Mouse (Mus musculus) spleen, adult 2 months (tissue): ENCODE results near the gene Ccdc149. TPM values are rescaled to one million over a fixed set of nuclear protein-coding genes. Genes with fewer than 3 reads are reported as not detected.

ENCODE experiments used
- DNase-seq, 2 experiments: peaks; one replicate each; pipeline versions ENCODE4 v3.0.0 to v3.0.0-alpha.2; 2012 to 2021; ENCODE audit warnings: low spot score in 2 of 2, low read depth in 1 of 2
- H3K27ac ChIP-seq: fragments of 200-500 bp; 2 replicates; pipeline ENCODE4 v1.5.1; 2012; ENCODE audit warnings: low read length, inconsistent platforms; ENCODE audit not compliant: insufficient read depth
- H3K27me3 ChIP-seq: fragments of 200-500 bp; 2 replicates; pipeline ENCODE4 v1.6.1; 2012; ENCODE audit warnings: mild to moderate bottlenecking, moderate library complexity, low read length, inconsistent platforms; ENCODE audit not compliant: control insufficient read depth, insufficient read depth
- H3K36me3 ChIP-seq: fragments of 200-500 bp; 2 replicates; pipeline ENCODE4 v1.6.1; 2012; ENCODE audit warnings: mild to moderate bottlenecking, low read length, inconsistent platforms; ENCODE audit not compliant: control insufficient read depth, insufficient read depth
- H3K4me1 ChIP-seq: fragments of 200-500 bp; 2 replicates; pipeline ENCODE4 v1.6.1; 2011; ENCODE audit warnings: inconsistent platforms; ENCODE audit not compliant: control insufficient read depth, insufficient read depth, insufficient read length
- H3K4me3 ChIP-seq: fragments of 200-500 bp; 2 replicates; pipeline ENCODE4 v1.5.1; 2011; ENCODE audit warnings: mild to moderate bottlenecking, inconsistent platforms; ENCODE audit not compliant: insufficient read depth, insufficient read length; ENCODE audit errors: extremely low read depth
- CTCF ChIP-seq: fragments of 200-500 bp; IDR thresholded peaks from 2 replicates; pipeline ENCODE4 v1.5.1; 2011; ENCODE audit warnings: mild to moderate bottlenecking, inconsistent platforms; ENCODE audit not compliant: insufficient read depth, insufficient read length, insufficient replicate concordance; ENCODE audit errors: extremely low read depth
- POLR2A ChIP-seq: fragments of 200-500 bp; IDR thresholded peaks from 2 replicates; pipeline ENCODE4 v1.6.1; 2011; ENCODE audit warnings: low read depth, low read length, inconsistent platforms
- WGBS: fragments of 180-500 bp; shearing (Covaris S2); methylation state at CpG from one replicate; pipeline ENCODE4 v1.1.7; 2018; 5-methylcytosine and 5-hydroxymethylcytosine counted together
- polyA plus RNA-seq: library from polyadenylated mRNA; depleted of rRNA; stranded (reverse); fragments of >200 nt; gene quantifications from 2 replicates; pipeline ENCODE4 v1.2.3, GENCODE M21; 2012

Ccdc149 gene
- polyA plus RNA-seq, 1 experiment: 0.40 TPM

DNA sequence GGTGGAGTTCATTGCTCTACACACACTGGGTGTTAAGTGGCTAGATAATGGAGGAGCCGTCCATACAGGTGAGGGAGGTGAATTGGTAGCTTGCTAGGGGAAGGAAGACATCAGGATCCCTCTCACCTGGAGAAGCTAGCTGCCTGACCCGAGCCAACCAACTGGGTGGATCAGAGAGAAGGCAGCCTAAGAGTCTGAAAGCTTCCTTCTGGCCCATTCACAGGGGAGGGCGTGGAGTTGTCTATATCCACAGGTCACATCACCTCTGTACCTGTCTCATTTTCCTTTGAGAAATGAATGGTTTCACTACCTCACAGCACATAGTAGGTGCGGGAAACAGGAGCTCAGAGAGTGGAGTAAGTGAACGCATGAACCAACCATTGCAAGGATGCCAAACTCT is 770 bp downstream of the Ccdc149 start:
- DNase-seq: no peak

DNA sequence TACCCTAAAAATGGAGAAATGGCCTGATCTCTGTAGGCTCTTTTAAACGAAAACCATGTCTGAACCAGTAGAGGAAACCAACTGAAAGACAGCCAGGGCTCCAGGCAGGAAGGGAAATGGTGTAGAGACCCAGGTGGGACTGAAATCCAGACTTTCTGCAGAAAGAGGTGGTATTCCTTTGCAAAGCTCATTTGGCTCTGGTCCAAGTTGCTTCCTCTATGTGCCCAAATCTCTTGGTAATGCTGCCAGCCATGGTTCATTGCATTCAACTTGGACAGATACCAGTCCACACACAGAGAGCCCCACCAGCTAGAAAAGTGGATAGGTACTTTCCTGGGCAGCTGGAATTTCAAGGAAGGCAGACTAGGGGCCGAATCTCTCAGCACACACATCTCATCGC is 3.5 kb downstream of the Ccdc149 start:
- Histone ChIP-seq H3K4me3 (no peak overlapping the region), H3K27me3 (peaks cover 8% of the 10 kb centered on the region; the same call in 1 of the 2 replicates), H3K27ac (no peak overlapping the region), H3K36me3 (no peaks in the 10 kb centered on the region), H3K4me1 (peaks cover 5% of the 10 kb centered on the region)
- TF ChIP-seq POLR2A (no peak), CTCF (no peak)
- WGBS: 87% methylated on average over 3 of the region's 3 CpGs
- no peak for DNase-seq

More for the DNA sequence above, 770 bp downstream of the Ccdc149 start:
- Histone ChIP-seq H3K27me3 (peaks cover 8% of the 10 kb centered on the region; the same call in 1 of the 2 replicates), H3K4me1 (peaks cover 5% of the 10 kb centered on the region), H3K4me3 (peak overlapping the region; percentile 34; the same call in 1 of the 2 replicates), H3K36me3 (no peaks in the 10 kb centered on the region), H3K27ac (no peak overlapping the region)
- TF ChIP-seq POLR2A: no peak
- TF ChIP-seq CTCF: no peak
- 73% methylated on average over 5 of the region's 5 CpGs for WGBS

DNA sequence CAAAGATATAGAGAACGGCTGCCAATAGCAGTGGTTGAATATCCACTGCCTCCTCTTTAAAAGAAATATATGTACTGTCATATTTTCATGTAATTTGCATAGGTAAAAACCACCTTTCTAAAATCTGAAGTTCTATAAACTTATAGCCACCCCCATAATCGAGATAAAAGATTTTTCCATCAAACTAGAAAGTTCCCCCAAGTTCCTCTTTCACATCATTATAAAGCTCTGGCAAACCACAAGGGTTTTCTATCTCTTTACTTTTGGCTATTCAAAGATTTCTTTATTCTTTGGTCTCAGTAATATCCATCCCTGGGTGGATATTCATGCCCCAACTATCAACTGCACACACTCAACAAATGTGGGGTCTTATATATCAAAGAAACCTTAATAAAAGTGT is 8.9 kb downstream of the Ccdc149 start:
- Histone ChIP-seq H3K4me1 (no peaks in the 10 kb centered on the region), H3K4me3 (no peak overlapping the region), H3K36me3 (no peaks in the 10 kb centered on the region), H3K27ac (no peak overlapping the region), H3K27me3 (no peaks in the 10 kb centered on the region)
- 44% methylated on average over 2 of the region's 2 CpGs for WGBS
- no peak for DNase-seq
- TF ChIP-seq POLR2A (no peak), CTCF (no peak)

DNA sequence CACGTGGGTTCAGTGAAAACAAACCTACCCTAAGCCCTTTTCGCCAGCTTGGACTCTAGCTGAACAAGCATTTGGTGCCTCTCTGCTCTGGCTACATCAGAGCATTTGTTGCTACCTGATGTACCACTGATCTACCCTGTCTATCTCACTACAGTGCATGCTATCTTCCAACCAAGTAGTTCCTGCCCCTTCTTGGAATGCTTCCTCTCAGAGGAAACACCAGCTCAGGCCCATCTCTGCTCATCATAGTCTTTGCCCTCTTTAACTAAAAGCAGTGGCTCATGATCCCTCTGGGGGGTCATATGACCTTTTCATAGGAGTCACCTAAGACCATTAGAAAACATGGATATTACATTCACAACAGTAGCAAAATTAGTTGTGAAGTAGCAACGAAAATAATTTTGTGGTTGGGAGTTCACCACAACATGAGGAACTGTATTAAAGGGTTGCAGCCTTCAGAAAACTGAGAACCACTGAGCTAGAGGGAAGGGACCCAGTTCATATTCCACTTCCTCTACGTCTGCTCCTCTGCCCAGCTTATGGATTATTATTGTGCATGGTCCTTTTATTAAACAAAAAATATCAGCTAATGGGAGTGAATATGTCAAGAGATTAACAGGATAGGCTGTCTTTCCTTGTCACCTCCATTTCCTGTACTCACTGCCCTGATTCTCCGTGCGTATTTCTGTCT is 9.7 kb downstream of the Ccdc149 start:
- 41% methylated on average over 6 of the region's 6 CpGs for WGBS
- H3K4me3 ChIP-seq: no peak overlapping the region
- TF ChIP-seq POLR2A: no peak
- TF ChIP-seq CTCF: no peak
- H3K27me3 ChIP-seq: no peaks in the 10 kb centered on the region
- no peaks in the 10 kb centered on the region for H3K4me1 ChIP-seq
- no peak overlapping the region for H3K27ac ChIP-seq
- no peaks in the 10 kb centered on the region for H3K36me3 ChIP-seq
- DNase-seq: no peak

DNA sequence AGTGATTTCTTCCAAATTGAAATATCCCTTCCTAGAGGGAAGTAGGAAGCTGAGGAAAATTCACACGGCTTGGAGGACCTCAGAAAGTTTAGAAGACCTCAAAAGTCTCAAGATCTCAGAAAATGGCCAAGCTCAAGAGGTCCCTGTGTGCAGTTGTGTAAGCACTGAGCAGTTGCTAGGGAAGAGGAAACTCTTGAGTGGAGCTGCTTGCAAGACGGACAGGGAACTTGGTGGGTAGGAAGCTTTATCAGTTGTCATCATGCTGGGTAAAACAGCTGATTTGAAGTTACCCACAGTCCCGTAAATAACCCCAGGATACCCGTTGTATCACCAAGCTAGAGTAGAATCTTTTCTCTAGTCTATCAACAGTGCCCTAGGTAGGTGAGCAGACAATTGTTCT is 12.0 kb downstream of the Ccdc149 start:
- 43% methylated on average over 4 of the region's 4 CpGs for WGBS
- H3K4me1 ChIP-seq: no peaks in the 10 kb centered on the region
- no peaks in the 10 kb centered on the region for H3K36me3 ChIP-seq
- no peaks in the 10 kb centered on the region for H3K27me3 ChIP-seq
- no peak overlapping the region for H3K4me3 ChIP-seq
- no peak for TF ChIP-seq POLR2A
- TF ChIP-seq CTCF: no peak
- DNase-seq: no peak
- no peak overlapping the region for H3K27ac ChIP-seq

DNA sequence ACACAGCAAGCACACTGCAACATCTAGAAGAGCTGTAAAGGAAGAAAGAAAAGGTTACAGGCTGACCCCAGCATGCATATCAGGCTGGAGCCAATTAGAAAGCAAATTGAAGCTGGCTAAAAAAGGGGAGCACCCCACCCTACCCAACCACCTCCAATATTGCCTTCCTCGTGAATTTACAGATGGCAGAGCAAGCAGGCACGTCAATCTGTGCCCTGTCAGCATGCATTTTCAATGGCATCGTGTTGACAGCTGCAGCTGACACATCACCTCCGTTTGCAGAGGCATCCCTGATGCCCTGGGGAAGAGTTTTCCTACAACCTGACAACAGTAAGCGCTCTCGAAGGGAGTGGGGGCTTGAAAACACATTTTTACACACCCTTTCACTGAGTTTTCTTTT is 14.2 kb downstream of the Ccdc149 start:
- DNase-seq: no peak
- WGBS: 86% methylated on average over 6 of the region's 6 CpGs
- no peak for TF ChIP-seq CTCF
- TF ChIP-seq POLR2A: no peak
- Histone ChIP-seq H3K36me3 (no peaks in the 10 kb centered on the region), H3K4me3 (no peak overlapping the region), H3K27me3 (no peaks in the 10 kb centered on the region), H3K27ac (no peak overlapping the region), H3K4me1 (no peaks in the 10 kb centered on the region)

DNA sequence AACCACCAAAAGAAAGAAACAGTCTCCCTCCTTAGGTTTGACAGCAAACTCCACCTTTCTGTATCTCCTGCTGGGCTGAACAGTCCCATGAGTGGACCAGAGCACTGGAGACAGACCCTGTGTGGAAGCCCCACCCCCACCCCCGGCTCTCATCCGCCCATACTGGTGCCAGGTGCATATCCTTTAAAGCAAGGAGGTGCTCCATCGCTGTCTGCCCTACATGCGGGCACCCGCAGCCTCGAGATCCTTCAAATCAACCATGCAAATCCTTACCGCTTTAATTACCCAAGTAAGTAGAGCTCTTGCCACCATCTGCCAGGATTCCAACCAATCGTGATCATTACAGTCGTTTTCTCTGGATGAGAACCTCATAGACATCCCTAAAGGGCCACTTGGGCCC is 20.5 kb downstream of the Ccdc149 start:
- no peak for DNase-seq
- H3K4me3 ChIP-seq: no peak overlapping the region
- H3K27me3 ChIP-seq: no peaks in the 10 kb centered on the region
- H3K27ac ChIP-seq: no peak overlapping the region
- no peaks in the 10 kb centered on the region for H3K36me3 ChIP-seq
- WGBS: 87% methylated on average over 9 of the region's 9 CpGs
- TF ChIP-seq CTCF (no peak), POLR2A (no peak)
- no peaks in the 10 kb centered on the region for H3K4me1 ChIP-seq
